Mouse (Mus musculus) olfactory bulb, adult 2 months (tissue): Measurements from ENCODE around the gene Ppp1r9a.

Source experiments
- CTCF ChIP-seq: fragments of 200-500 bp; IDR thresholded peaks from 2 replicates; pipeline ENCODE4 v1.5.1; 2012; ENCODE audit warnings: low read depth, mild to moderate bottlenecking, low read length, moderate library complexity; ENCODE audit not compliant: insufficient read depth
- POLR2A ChIP-seq: fragments of 200-500 bp; IDR thresholded peaks from 2 replicates; pipeline ENCODE4 v1.6.1; 2012; ENCODE audit warnings: mild to moderate bottlenecking, low read depth, low read length, moderate library complexity; ENCODE audit not compliant: insufficient read depth

DNA sequence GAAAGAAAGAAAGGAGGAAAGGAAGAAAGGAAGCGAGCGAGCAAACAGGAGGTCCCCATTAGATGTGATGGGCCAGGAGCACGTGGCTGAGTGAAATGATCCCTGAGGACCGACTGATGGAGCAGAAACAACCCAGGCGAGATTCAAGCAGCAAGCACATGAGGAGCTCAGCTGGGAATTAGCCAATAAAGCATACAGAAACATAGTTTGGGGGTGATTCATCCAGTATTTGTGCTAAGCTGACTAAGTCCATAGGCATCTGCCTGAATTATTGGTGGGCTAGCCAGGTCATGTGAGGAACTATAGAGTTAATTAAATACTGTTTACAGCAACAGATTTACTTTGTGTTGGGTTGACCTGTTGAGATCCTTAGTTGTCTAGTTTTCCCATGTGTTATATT is 277.9 kb downstream of the Ppp1r9a start:
- TF ChIP-seq CTCF (no peak), POLR2A (no peak)
